Mouse (Mus musculus) lung, postnatal 0 days (tissue): ENCODE results near the gene Cnbd2.

Experiments used
- CTCF ChIP-seq: IDR thresholded peaks from 2 replicates; pipeline ENCODE4 v1.5.1; 2016; ENCODE audit warnings: antibody characterized with exemption, mild to moderate bottlenecking
- EP300 ChIP-seq: IDR thresholded peaks from 2 replicates; pipeline ENCODE4 v1.6.1; 2016; ENCODE audit warnings: antibody characterized with exemption, mild to moderate bottlenecking, control low read depth

- TF ChIP-seq CTCF = no peak
- no peak for TF ChIP-seq EP300
Observed at GRCm38 (mm10) chr2:156281227-156281626, 30.9 kb upstream of the Cnbd2 start.
